Mouse (Mus musculus) liver, adult 2 months (tissue): ENCODE results near the gene Mcm2.

ENCODE experiments used
- CTCF ChIP-seq: fragments of 200-500 bp; IDR thresholded peaks from 2 replicates; pipeline ENCODE4 v1.5.1; 2011; ENCODE audit warnings: low read depth, low read length, control low read depth
- POLR2A ChIP-seq: fragments of 200-500 bp; IDR thresholded peaks from 2 replicates; pipeline ENCODE4 v1.6.1; 2011; ENCODE audit warnings: low read length, control low read depth; ENCODE audit not compliant: insufficient read depth; ENCODE audit errors: extremely low read depth

DNA sequence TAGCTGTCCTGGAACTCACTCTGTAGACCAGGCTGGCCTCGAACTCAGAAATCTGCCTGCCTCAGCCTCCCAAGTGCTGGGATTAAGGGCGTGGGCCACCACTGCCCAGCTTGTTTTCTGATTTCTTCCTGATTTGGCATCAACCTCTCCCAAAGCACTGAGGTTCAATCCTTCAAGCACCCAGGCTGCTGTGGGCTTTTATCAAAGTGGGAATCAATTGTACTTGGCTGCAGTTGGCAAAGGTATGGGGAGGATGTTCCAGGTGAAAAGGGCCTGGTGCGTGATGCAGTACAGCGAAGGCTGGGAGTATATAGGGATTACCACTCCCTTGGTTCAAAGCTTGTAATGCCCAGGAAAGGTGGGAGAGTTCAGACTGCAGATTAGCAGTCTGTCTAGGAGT is 506 bp upstream of the Mcm2 start:
- TF ChIP-seq CTCF, result no peak
- TF ChIP-seq POLR2A, result no peak
